Mouse (Mus musculus) lung, postnatal 0 days (tissue): Measurements from ENCODE around the gene Ephx3.

Experiments
- CTCF ChIP-seq: IDR thresholded peaks from 2 replicates; pipeline ENCODE4 v1.5.1; 2016; ENCODE audit warnings: antibody characterized with exemption, mild to moderate bottlenecking
- EP300 ChIP-seq: IDR thresholded peaks from 2 replicates; pipeline ENCODE4 v1.6.1; 2016; ENCODE audit warnings: antibody characterized with exemption, mild to moderate bottlenecking, control low read depth

- no peak for TF ChIP-seq CTCF
- TF ChIP-seq EP300: no peak
These were observed 13.6 kb upstream of the Ephx3 start for GRCm38 (mm10) chr17:32202972-32203371.
